Mouse (Mus musculus): ENCODE data around the gene Mfap1a.

DNA sequence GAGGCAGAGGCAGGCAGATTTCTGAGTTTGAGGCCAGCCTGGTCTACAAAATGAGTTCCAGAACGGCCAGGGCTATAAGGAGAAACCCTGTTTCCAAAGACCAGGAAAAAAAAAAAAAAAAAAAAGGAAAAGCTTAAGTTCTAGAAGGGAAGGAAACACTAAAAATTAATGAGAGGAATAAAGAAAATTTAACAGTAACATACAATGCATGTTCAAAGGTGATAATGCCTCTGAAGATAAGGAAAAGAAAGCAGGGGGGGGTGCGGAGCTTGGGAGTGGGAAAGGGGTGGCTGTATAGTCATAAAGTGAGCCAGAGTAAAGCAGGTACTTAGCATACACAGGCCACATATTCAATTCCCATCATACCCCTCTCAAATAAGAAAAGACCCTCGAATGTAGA lies 61.3 kb downstream of the Mfap1a start:
- TF ChIP-seq CTCF (conservative IDR thresholded peaks at IDR 0.05 in 1 of 2, IDR thresholded peaks at IDR 0.05 in 1 of 2; ENCODE audit: low read depth in 2 of 2, low read length in 2 of 2) (no peak), EP300 (IDR thresholded peaks at IDR 0.05; ENCODE audit: low read length) (no peak), POLR2A (IDR thresholded peaks at IDR 0.05; ENCODE audit: low read depth, low read length) (no peak), ZKSCAN1 (IDR thresholded peaks at IDR 0.05; ENCODE audit: borderline replicate concordance, low read depth, low read length) (no peak), MYC (IDR thresholded peaks at IDR 0.05; ENCODE audit: low read depth, low read length) (no peak), NELFE (IDR thresholded peaks at IDR 0.05; ENCODE audit: low read depth, low read length) (no peak), MXI1 (IDR thresholded peaks at IDR 0.05; ENCODE audit: low read depth, low read length) (no peak), MAFK (IDR thresholded peaks at IDR 0.05; ENCODE audit: insufficient replicate concordance, low read length) (no peak), POLR2AphosphoS2 (IDR thresholded peaks at IDR 0.05; ENCODE audit: low read depth, low read length) (no peak)

All from CH12.LX (cell line).